Mouse (Mus musculus): Measurements from ENCODE around the gene Arntl. TPM values are rescaled to one million over a fixed set of nuclear protein-coding genes. Genes with fewer than 3 reads are reported as not detected.
"Not testable (repeated sequence)": the region's sequence is repeated elsewhere in the genome, so short reads cannot be mapped to it uniquely, and the experiment has no call there.

Arntl gene
- total RNA-seq, 2 experiments from 2014 or later = 0.38 to 2.5 TPM

GRCm38 (mm10) chr7:113249134-113249825 is 42.0 kb downstream of the Arntl start:
- no peak for ATAC-seq (replicated peaks; ENCODE audit: low FRiP score, poor library complexity, severe bottlenecking)

GRCm38 (mm10) chr7:113250433-113250991 is 43.2 kb downstream of the Arntl start:
- ATAC-seq (replicated peaks; ENCODE audit: low FRiP score, poor library complexity, severe bottlenecking) = no peak

- ATAC-seq (replicated peaks; ENCODE audit: low FRiP score, poor library complexity, severe bottlenecking) = no peak
Observed at GRCm38 (mm10) chr7:113251001-113251400, 43.7 kb downstream of the Arntl start.

GRCm38 (mm10) chr7:113251554-113251953 is 44.3 kb downstream of the Arntl start:
- ATAC-seq (replicated peaks; ENCODE audit: low FRiP score, poor library complexity, severe bottlenecking) = no peak

GRCm38 (mm10) chr7:113253777-113254405 is 46.6 kb downstream of the Arntl start:
- ATAC-seq (replicated peaks; ENCODE audit: low FRiP score, poor library complexity, severe bottlenecking) = no peak

GRCm38 (mm10) chr7:113256046-113256445 is 48.8 kb downstream of the Arntl start:
- ATAC-seq (replicated peaks; ENCODE audit: low FRiP score, poor library complexity, severe bottlenecking) = no peak

GRCm38 (mm10) chr7:113258430-113258829 is 51.2 kb downstream of the Arntl start:
- ATAC-seq (replicated peaks; ENCODE audit: low FRiP score, poor library complexity, severe bottlenecking) = no peak

- ATAC-seq (replicated peaks; ENCODE audit: low FRiP score, poor library complexity, severe bottlenecking) = peak; percentile 89
Observed at GRCm38 (mm10) chr7:113260321-113261167, 53.3 kb downstream of the Arntl start.

GRCm38 (mm10) chr7:113261690-113262089 is 54.4 kb downstream of the Arntl start:
- ATAC-seq (replicated peaks; ENCODE audit: low FRiP score, poor library complexity, severe bottlenecking) = no peak

- not testable (repeated sequence) for ATAC-seq (replicated peaks; ENCODE audit: low FRiP score, poor library complexity, severe bottlenecking)
Observed at GRCm38 (mm10) chr7:113262510-113263467, 55.5 kb downstream of the Arntl start.

GRCm38 (mm10) chr7:113263990-113264389 is 56.7 kb downstream of the Arntl start:
- ATAC-seq (replicated peaks; ENCODE audit: low FRiP score, poor library complexity, severe bottlenecking) = no peak

- peak; percentile 69 for ATAC-seq (replicated peaks; ENCODE audit: low FRiP score, poor library complexity, severe bottlenecking)
Observed at GRCm38 (mm10) chr7:113268287-113268686, 61.0 kb downstream of the Arntl start.

GRCm38 (mm10) chr7:113269081-113269480 is 61.8 kb downstream of the Arntl start:
- no peak for ATAC-seq (replicated peaks; ENCODE audit: low FRiP score, poor library complexity, severe bottlenecking)

- no peak for ATAC-seq (replicated peaks; ENCODE audit: low FRiP score, poor library complexity, severe bottlenecking)
Observed at GRCm38 (mm10) chr7:113269921-113270320, 62.7 kb downstream of the Arntl start.

GRCm38 (mm10) chr7:113270551-113270950 is 63.3 kb downstream of the Arntl start:
- ATAC-seq (replicated peaks; ENCODE audit: low FRiP score, poor library complexity, severe bottlenecking) = no peak

- no peak for ATAC-seq (replicated peaks; ENCODE audit: low FRiP score, poor library complexity, severe bottlenecking)
Observed at GRCm38 (mm10) chr7:113270991-113271390, 63.7 kb downstream of the Arntl start.

GRCm38 (mm10) chr7:113272338-113272997 is 65.2 kb downstream of the Arntl start:
- ATAC-seq (replicated peaks; ENCODE audit: low FRiP score, poor library complexity, severe bottlenecking) = no peak

- ATAC-seq (replicated peaks; ENCODE audit: low FRiP score, poor library complexity, severe bottlenecking) = no peak
Observed at GRCm38 (mm10) chr7:113277245-113277644, 70.0 kb downstream of the Arntl start.

GRCm38 (mm10) chr7:113278493-113278892 is 71.2 kb downstream of the Arntl start:
- no peak for ATAC-seq (replicated peaks; ENCODE audit: low FRiP score, poor library complexity, severe bottlenecking)

Data from erythroblast, adult 5-6 weeks (primary cell).